Mouse (Mus musculus) ovary, postnatal 14 days (tissue): Measurements from ENCODE around the gene Hoxc6.

Source experiments
- DNase-seq: peaks from one replicate; pipeline ENCODE4 v3.0.0; 2022; ENCODE audit warnings: low spot score

Gene Hoxc6

DNA sequence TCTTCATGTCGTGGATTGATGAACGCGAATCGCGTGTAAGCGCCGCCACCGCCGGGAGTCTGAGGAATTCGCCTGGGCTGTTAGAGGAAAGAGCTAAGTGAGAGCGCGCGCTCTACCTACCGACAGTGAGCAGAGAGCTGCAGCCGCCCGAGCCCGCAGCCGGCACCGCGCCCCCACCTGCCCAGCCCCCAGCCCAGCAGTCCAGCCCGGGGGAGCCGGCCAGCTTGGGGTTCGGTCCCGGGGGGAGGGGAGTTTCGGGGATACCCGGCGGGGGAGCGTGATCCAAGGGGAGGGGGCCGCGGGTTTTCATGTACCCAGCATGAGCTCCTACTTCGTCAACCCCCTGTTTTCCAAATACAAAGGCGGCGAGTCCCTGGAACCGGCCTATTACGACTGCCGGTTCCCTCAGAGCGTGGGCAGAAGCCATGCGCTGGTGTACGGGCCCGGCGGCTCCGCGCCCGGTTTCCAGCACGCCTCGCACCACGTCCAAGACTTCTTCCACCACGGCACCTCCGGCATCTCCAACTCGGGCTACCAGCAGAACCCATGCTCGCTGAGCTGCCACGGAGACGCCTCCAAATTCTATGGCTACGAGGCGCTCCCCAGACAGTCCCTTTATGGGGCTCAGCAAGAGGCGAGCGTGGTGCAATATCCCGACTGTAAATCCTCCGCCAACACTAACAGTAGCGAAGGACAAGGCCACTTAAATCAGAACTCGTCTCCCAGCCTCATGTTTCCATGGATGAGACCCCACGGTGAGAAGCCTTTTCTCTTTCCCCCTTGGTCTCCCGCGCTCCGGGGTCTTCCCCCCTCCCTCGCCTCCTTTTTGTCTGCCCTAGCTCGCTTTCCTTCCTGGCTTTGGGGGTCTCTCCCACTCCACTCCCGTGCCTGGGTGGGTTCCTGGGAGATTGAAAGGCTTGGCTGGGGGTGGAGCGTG lies 7.3 kb upstream of the Hoxc6 start, which contains the start of gene Hoxc8:
Hoxc8 (plus strand) TSS at position 147 of the 937 bp plus-strand sequence.
- no peak for DNase-seq

DNA sequence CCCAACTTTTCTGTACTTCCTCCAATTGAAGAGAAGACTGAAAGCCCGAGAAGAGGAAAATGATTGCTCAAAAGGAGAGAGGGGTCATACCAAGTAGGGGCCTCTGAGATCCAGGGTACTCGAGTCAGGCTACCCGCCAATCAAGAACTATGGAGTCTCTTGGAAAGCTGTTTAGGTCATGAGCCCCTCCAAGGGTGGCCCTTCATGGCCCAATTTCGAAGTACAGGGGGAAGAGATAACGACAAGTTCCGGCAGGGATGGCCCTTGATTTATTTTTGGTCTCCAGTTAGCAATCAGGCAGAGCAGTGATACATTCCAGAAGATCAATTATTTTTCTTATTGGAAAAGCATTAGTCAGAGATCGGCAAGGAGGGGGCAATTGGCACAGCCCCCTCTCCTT lies 6.3 kb upstream of the Hoxc6 start:
- no peak for DNase-seq

DNA sequence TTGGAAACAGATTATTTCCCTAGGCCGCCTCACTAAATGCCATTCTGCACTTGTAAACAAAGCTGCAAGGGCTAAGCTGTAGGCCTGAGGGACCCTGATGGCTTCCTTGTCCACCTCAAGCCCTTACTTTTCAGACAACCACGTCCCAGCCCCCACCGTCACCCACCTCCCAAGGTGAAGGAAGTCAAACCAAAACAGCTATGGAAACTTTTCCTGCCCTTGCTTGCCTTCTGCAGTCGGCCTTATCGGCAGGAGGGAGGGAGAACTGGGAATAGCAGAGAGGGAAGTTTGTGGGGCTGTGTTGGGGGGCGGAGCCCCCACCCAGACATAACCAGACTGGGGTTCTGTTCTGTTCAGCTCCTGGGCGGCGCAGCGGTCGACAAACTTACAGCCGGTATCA lies 5.9 kb upstream of the Hoxc6 start:
- DNase-seq: no peak

DNA sequence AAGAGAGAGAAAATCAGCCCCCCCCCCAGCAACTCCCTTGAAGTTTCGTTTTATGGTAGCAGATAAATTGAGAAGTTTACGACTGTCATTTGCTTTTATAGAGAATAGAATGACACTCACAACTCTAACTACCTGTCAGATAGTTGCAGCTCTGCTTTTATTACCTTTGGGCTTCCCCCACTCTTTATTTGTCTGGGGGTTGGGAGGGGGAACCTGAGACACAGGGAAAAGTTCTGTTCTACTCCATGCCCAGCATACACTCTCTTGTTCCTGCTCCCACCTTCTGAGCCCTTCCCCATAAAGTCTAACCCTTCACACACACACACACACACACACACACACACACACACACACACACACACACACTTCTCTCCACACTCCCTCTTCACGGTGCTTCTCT lies 5.2 kb upstream of the Hoxc6 start:
- DNase-seq: no peak

DNA sequence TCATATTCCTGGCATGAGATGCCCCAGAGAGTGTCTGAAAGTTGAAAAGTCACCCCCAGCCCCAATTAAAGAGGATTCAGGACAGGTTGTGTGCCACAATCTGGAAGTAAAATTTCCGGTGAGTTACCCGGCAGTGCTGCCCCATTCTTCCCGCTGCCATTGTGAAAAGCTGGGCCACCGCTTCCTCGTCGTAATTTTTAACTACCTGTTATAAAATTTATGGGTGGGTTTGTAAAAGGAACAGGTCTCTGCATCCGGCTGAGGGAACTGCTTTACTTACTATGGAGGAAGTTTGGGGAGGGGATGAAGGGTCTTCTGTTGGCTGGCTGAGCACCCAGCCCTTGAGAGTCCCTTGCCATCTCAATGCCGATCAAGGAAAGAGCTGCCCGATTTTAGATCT lies 1.5 kb upstream of the Hoxc6 start:
- DNase-seq: no peak

DNA sequence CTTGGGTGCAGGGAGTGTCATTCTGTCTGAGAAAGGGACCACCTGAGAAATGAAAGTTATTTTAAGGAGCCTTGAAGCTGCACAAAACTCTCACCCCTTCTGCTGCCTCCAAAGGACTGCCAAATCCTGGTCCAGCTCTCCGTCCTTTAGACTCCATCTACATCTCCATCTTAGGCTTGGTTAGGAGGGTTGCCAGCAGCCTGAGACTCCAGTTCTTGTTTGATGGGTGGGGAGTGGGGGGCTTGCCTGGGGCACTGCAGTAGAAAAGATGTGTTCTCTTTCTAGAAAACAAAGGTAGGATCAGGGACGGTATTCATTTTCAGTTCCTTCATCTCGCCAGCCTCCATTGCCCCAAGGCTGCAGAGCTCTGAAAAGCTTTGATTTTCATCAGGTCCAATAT lies 626 bp upstream of the Hoxc6 start:
- DNase-seq: no peak

DNA sequence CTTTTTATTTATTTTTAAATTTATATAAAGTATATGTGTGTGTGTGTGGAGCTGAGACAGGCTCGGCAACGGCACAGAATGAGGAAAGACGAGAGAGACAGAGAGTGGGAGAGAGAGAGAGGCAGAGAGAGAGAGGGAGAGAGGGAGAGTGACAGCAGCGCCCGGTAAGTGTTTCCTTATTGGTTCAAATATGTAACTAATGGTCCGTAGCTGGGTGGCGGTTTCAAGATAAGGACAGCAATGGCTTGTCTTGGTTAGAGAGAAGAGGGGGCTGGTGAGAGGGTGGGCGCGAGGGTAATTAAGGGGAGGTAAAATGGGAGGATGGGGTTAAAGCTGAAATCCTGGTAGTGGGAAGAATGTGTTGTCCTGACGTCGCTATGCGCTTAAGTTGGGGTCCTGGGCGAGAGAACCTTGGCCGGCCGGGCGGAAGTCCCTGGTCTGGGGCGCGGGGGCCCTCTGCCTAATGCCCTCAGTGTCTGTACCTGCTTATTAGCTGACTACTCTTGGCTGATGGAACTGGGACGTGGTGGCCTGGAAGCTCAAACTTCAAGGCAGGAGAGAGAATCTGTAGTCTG lies 638 bp downstream of the Hoxc6 start:
- no peak for DNase-seq

DNA sequence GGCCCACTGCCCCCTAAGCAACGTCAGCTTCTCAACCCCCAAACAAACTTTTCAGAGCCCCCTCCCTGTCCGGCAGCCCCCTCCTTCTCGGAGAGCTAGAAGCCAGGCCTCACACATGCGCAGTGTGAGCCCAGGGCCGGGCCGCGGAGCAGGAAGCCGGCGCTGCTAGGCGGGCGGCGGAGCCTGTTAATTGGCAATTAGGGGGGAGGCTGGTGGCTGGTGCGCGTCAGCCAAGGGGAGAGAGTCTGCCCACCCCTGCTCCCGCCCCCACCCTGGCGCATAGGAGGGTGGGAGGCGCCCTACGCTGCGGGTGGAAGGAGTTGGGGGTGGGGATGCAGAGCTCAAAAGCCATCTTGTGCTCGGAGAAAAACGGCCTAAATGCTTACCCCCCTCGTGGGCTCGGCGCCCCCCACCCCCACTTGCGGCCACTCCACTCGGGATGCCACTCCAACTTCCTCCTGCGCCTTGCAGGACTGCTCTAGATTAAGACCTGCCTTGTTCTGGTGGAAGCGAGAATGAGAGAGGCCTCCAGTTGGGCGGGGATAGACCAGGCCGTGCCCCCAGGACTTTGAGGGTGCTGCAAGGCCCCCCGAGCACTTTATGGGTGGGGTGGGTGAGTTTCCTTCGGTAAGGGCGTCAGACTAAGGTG lies 1.2 kb downstream of the Hoxc6 start:
- DNase-seq: peak; percentile 73

DNA sequence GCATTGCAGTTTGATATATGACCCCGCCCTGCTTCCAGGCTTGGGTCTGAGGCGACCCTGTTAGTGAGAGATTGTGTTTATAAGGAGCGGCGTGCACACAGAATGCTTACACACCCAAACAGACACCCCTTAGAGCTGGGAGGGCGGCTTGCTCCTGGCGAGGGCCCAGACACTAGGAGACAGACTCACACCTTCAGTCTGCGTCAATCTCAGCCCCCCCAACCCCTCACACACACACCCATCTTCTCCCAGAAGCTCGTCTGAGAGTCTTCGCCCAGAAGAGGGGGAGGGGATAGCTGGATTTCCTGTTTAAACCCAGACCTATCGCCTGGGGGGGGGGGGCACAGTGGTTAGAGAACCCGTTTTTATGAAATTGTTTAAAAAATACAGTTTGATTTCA lies 1.9 kb downstream of the Hoxc6 start:
- DNase-seq: no peak

DNA sequence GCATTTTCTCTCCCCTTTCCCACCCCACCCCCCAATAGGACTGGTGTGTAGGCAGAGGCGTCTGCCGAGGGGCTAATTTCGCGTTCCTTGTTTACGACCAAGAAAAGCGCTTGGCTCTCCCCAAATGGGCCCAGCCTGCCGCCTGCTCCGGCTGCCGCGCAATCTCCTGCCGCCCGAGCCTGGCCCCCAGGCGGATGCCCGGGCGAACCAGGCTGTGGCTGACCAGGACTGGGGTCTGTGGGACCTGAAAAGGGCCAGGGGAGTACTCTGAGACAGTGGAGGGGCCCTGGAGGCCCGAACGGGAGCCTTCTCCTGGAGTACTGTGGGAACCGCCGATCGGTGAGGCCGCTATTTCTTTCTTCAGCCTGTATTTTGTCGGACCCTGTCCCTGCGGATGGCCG lies 2.4 kb downstream of the Hoxc6 start:
- DNase-seq: no peak

DNA sequence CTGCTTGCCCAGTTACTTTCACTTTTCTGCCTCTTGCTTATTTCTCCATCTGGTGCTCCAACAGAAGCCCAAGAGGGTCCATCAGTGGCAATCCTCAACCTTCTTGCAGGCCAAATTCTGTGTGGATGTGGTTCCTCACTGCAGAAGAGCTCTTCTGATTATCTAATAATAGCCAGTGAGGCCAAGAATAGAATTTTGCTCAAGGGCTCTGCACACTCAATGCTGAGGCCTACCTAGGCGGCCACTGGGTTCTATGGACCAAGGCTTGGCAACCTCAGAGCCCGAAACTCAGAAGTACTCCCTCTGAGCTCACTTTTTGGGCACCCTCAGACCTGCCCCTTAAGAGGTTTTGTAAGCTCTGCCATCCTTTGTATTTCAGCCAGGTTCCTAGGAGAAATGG lies 3.3 kb downstream of the Hoxc6 start:
- DNase-seq: no peak

DNA sequence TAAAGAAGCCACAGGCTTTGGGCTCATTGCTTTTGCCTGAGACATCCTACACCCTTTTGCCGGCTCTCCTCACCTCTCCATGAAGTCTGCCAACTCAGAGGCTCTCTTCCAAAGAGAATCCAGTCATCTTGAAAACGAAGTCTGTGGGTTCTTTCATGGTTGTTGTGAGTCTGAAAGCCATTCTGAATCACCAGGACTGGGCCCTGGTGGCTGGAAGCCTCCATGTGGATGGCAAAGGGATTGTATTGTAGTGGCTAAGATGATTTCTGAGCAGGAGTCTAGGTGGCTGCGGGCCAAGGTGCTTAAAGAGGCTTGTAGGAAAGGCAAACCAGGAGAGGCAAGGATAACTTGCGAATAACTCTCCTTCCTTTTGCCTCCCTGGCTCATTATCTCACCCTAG lies 4.1 kb downstream of the Hoxc6 start:
- DNase-seq: no peak

DNA sequence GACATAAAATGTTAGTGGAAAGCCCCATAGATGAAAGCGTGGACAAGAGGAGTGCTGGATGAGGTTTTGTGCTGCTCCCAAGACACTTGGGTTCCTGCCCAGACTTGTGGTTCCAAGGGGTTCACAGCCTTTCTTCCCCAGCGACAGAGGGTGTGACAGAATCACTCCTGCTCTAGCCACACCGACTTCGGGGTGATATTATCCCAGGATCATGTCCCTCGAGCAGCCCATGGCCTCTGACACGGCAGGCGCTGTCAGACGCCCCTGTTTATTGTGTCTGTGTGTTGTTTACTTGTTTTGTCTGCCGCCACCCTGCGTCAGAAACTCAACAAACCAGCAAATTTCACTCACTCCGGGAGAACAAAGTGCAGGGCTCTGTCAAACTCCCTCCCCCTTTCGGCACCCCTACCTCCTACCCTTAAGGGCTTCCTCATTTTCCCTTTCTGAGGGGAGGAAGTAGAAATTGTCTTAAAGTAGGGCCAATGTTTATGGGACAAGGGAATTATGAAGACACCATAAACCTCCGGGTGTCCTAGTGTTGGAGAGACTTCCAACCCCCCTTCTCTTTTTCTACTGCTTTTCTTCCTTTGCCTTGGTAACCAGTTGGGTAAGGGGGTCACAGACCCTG lies 4.9 kb downstream of the Hoxc6 start:
- no peak for DNase-seq

DNA sequence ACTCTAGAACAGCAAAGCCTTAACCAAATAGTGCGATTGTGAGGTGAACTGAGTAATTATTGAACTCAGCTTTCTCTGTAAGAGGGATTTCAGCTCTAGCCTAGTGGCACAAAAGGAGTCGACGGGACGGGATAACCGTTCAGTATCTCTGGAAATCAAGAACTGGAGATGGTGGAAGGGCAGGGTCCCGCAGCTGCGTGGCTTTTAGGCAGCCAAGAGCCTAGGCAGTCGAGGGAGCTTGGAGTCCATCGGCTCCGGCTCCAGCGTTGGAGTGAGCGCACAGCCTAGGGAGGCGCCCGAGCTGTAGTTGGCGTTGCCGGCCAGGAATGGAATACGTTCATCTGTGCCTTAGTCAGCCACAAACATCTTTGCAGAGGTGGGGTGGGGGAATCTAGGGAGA lies 7.3 kb downstream of the Hoxc6 start:
- DNase-seq: no peak

DNA sequence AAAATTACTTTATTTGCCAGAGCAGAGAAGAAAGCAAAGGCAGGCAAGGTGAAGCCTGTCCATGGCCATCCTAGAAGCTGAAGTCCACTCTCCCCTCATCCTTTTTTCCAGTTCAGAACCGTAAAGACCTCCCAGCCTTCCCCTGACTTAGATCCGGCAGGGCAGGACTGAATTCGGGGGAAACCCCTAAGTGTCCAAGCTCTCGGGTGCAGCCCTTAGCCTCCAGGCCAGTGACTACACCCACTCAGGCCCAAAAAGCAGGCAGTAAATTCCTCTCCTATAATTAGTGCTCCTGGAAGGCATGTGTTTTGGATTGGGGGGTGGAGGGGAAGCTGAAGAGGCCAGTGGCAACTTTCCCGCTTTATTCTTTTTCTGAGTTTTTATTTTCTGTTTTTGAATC lies 7.7 kb downstream of the Hoxc6 start:
- no peak for DNase-seq

DNA sequence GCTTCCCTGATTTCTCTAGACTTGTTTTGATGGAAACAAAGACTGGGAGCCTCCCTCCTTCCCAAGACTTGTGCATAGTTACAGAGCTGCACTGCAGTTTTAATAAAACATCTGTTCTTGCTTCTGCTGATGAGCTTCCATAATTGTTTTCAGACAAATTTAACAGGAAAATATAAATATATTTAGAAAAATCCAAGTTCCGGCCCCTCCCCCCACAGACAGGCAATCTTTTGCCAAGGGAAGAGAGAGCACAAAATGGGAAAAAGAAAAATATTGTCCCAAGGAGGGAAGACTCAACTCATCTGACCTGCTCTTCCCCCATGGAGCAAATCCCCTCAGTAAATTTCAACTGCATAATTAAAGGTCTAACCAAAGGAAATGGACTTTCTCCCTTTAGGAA lies 8.3 kb downstream of the Hoxc6 start:
- DNase-seq: no peak

DNA sequence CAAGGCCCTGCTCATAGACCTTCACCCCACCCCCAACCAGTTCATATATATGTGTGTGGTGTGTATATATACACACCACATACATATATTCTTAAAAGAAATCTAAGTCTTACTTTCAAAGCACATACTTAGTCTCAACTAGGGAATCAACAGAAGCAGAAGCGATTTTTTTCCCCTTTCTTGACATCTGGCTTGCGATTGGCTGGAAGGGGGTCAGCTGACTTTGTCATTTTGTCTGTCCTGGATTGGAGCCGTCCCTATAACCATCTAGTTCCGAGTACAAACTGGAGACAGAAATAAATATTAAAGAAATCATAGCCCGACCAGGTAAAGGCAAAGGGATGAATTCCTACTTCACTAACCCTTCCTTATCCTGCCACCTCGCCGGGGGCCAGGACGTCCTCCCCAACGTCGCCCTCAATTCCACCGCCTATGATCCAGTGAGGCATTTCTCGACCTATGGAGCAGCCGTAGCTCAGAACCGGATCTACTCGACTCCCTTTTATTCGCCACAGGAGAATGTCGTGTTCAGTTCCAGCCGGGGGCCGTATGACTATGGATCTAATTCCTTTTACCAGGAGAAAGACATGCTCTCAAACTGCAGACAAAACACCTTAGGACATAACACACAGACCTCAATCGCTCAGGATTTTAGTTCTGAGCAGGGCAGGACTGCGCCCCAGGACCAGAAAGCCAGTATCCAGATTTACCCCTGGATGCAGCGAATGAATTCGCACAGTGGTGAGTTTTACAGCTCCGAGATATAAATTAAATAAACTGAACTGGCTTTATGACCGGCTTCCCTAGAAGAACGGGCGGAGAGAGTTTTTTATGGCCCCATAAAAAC lies 11.4 kb downstream of the Hoxc6 start:
- DNase-seq: no peak

DNA sequence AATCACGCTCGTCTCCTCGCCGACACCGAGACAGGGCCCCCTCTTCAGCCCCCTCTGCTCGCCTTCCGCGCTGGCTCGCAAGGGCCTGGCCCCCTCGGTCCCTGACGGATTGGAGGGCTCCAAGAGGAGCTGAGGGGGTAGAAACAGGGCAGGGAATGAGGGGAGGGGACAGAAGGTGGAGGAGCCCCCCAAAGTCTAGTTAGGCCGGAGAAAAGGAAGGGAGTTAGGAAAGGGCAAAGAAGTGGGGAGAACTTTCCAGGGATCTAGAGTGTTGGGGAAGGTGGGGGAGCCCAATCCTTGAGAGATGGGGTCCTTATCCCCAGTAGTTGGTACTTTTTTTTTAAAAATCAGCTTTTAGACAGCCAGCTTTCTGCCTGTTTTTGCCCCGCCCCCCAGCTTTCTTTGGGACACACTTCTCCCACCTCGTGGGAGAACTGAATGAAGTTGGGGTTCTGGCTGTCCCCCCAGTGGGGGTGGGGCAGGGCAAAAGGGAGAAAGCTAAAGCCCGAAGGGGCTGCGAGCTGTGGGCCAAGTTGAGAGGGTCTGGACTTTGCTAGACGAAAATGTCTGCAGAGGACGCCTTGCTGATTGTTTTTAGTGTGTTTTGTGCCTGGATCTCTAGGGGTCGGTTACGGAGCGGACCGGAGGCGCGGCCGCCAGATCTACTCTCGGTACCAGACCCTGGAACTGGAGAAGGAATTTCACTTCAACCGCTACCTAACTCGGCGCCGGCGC lies 12.2 kb downstream of the Hoxc6 start:
- no peak for DNase-seq

DNA sequence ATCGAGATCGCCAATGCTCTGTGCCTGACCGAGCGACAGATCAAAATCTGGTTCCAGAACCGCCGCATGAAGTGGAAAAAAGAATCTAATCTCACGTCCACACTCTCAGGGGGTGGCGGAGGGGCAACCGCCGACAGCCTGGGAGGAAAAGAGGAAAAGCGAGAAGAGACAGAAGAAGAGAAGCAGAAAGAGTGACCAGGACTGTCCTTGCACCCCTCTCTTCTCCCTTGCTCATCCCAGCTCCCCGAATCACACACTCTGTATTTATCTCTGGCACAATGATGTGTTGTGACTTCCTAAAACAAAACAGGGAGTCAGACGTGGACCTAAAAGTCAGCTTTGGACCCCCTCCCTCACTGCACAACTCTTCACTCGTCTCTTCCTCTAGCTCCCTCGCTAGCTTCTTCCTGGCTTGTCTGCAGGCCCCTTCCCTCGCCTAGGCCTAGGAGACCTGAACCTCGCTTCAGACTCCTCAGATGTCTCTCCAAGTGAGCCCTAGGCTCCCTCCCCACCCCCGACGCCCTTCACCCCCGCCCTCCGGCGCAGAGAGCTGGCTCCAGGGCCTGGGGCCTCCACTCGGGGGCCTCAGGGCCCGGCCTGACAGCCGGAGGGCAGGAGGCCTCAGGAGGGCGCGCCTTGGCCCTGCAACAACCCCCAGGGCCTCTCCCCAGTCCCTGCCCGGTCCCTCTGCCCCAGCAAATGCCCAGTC lies 12.9 kb downstream of the Hoxc6 start:
- no peak for DNase-seq

DNA sequence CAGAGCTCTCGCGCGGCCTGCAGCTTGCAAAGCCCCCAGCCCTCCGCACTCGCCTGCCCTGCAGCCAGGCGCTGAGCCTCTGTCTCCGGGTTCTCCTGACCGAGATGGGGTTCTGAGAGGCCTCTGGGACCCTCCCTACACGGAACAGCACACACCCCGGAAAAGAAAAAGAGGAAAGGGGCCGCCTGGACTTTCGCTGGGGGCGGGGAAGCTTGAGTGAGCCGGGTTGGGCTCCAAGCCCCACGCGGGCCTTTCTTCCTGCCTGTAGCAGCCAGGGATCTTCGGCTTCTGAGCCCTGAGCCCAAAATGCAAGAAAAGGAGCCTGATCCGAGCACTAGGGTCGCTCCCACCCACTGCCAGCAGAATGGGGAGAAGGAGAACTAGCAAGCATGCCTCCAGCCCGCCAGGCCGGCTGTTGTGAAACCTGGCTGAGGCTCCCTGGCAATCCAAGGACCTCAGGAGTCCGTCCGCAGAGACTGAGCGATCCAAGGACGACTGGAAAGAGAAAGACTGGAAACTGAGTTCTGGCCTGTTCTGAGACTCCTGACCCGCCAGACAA lies 13.9 kb downstream of the Hoxc6 start:
- DNase-seq: no peak
